Mouse (Mus musculus): ENCODE results near the gene Phc2. TPM values are rescaled to one million over a fixed set of nuclear protein-coding genes. Genes with fewer than 3 reads are reported as not detected.

Gene Phc2
- polyA plus RNA-seq, 1 experiment, result 115 TPM

- TF ChIP-seq GATA1 (IDR thresholded peaks at IDR 0.05; ENCODE audit: low read length), result no peak
Measured at GRCm38 (mm10) chr4:128678564-128679217, 24.2 kb downstream of the Phc2 start.

DNA sequence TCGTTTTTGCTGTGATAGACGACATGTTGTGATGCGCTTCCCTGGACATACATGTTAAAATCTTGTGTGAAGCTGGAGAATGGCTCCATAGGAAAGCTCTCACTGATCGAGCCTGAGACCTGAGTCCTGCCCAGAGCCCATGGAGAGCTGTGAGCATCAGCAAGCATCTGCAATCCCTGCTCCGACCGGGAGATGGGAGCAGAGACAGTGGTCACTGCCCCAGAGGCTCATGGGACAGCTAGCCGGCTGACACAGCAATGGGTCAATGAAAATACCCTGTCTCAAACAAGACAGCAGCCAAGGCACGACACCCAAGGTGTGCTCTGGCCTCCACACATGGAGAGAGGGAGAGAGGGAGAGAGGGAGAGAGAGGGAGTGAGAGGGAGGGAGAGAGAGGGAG is 26.6 kb downstream of the Phc2 start:
- no peak for TF ChIP-seq GATA1 (IDR thresholded peaks at IDR 0.05; ENCODE audit: low read length)

DNA sequence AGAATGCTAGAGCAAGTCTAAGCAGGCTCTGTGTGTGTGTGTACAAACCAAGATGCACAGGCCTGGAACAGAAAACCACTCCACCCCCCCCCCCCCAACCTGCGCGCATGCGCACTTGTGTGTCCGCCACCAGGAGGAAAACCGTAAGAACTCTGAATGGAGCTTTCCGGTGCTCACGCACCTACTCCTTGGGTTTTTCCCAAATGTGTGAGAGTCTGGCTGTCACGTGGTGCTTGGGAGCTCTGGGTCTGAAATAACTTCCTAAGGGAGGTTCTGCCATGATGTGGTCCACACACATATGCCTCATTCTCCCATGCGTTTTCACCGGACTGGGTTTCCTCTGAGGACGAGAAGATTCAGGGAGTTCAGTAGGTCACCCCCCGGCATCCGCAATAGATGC is 27.8 kb downstream of the Phc2 start:
- no peak for TF ChIP-seq GATA1 (IDR thresholded peaks at IDR 0.05; ENCODE audit: low read length)

- no peak for TF ChIP-seq GATA1 (IDR thresholded peaks at IDR 0.05; ENCODE audit: low read length)
Measured at GRCm38 (mm10) chr4:128683706-128684105, 29.2 kb downstream of the Phc2 start.

DNA sequence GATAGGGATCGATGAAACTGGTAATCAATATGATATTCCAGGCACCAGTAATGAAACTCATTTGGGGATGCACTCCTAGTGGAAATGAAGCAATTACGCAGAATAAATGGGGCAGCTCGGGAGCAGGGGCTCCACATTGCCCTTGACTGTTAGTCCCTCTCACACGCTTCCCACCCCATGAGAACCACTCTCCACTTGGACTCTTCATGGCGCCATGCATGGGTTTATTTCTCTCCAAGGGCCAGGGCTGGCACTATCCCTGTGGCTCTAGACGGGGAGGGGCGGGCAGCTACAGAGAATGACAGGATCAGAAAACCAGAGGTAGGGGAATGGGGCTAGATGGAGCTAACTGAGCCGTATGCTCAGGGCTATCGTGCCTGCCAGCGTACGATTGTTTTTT is 29.6 kb downstream of the Phc2 start:
- TF ChIP-seq GATA1 (IDR thresholded peaks at IDR 0.05; ENCODE audit: low read length), result no peak

- no peak for TF ChIP-seq GATA1 (IDR thresholded peaks at IDR 0.05; ENCODE audit: low read length)
Measured at GRCm38 (mm10) chr4:128688513-128688913, 34.0 kb downstream of the Phc2 start.

DNA sequence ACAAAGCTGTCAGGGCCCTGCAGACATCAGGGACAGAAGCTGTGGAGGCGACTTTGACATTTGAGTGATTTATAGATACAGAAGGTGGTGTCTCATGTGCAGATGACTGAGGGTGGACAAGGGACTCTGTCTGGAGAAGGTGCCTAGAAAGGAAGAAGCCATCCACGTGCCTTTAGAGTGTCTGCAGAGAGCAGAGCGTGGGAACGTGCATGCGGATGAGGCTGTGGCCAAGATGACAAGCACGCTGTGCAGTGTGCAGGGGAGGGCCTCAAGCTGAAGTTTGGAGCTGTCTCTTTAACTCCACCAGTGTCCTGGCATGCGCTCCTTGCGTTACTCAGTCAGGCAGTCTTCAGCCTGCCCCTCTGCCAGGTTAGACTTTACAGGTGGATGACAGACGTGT is 34.5 kb downstream of the Phc2 start:
- TF ChIP-seq GATA1 (IDR thresholded peaks at IDR 0.05; ENCODE audit: low read length), result no peak

- no peak for TF ChIP-seq GATA1 (IDR thresholded peaks at IDR 0.05; ENCODE audit: low read length)
Measured at GRCm38 (mm10) chr4:128689739-128690304, 35.3 kb downstream of the Phc2 start.

- TF ChIP-seq GATA1 (IDR thresholded peaks at IDR 0.05; ENCODE audit: low read length), result no peak
Measured at GRCm38 (mm10) chr4:128691195-128691594, 36.7 kb downstream of the Phc2 start.

GRCm38 (mm10) chr4:128692149-128692925 is 37.8 kb downstream of the Phc2 start:
- no peak for TF ChIP-seq GATA1 (IDR thresholded peaks at IDR 0.05; ENCODE audit: low read length)

- no peak for TF ChIP-seq GATA1 (IDR thresholded peaks at IDR 0.05; ENCODE audit: low read length)
Measured at GRCm38 (mm10) chr4:128693207-128693606, 38.7 kb downstream of the Phc2 start.

DNA sequence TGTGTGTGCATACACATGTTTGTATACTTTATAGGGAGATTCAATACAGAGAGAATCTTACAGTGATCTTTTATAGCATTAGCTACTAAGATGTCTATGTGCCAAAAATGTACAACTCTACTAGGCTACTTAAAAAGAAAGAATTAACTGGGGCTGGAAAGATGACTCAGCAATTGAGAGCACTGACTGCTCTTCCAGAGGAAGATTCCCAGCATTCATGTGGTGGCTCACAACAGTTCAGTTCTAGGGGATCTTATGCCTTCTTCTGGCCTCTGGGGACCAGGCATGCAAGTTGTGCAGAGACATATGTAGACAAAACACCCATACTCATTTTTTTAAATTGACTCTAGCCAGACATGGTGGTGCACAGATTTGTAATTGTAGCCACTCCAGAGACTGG is 39.8 kb downstream of the Phc2 start:
- no peak for TF ChIP-seq GATA1 (IDR thresholded peaks at IDR 0.05; ENCODE audit: low read length)

DNA sequence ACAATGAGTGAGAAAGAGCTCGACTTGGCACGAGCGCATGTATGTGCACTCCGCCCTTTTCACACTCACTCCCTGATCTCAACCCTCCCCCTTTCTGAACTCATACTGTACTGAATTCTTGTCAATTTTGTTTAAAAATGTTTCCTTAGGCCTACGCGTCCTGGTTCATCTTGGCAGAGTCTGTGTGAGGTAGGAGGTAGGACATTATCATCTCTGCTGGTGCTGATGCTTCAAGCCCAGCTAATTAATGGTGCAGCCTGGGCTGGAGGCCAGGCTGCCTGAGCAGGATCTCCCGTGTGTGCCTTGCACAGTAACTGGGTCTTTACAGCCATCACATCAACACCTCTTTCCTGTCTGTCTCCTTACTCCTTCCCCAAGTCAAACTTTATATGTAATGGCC is 40.6 kb downstream of the Phc2 start:
- TF ChIP-seq GATA1 (IDR thresholded peaks at IDR 0.05; ENCODE audit: low read length), result no peak

GRCm38 (mm10) chr4:128698011-128698861 is 43.7 kb downstream of the Phc2 start:
- no peak for TF ChIP-seq GATA1 (IDR thresholded peaks at IDR 0.05; ENCODE audit: low read length)

DNA sequence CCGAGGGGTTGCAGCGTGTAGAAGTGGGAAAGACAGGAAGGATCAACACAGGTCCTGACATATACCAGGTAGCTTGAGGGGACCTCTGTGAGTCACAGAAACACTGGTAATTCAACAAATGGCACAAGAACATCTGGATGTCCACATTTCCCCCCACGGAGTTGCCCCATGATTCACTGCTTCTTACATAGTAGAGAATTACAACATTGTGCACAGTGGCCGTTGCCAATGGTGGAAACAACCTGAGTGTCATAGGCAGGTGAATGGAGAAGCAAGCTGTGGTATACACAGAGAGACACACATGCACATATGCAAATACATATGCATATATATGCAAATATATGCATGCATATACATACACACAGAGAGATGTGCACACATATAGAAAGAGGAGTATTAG is 45.4 kb downstream of the Phc2 start:
- TF ChIP-seq GATA1 (IDR thresholded peaks at IDR 0.05; ENCODE audit: low read length), result no peak

GRCm38 (mm10) chr4:128700543-128700942 is 46.0 kb downstream of the Phc2 start:
- TF ChIP-seq GATA1 (IDR thresholded peaks at IDR 0.05; ENCODE audit: low read length), result no peak
